Mouse (Mus musculus): ENCODE results near the gene Olfr683.
"Not testable (repeated sequence)": the region's sequence is repeated elsewhere in the genome, so short reads cannot be mapped to it uniquely, and the experiment has no call there.

Olfr683 gene

DNA sequence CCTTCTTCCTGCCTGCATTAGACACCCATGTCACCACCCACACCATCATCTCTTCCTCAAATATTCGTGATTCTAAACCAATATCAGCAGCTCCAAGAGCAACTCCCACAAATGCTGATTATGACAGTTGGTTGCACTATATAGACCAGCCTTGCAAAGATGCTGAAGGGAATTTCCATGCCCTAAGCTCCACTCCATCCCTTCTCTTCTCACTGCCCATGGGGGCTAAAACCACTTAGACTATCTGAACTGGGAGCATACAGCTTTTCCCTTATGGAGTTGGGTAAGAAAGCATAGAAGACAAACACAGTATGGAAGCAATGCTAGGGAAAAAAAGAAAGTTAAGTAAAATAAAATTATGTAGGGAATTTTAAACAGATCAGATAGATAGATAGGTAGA is at the start of gene Olfr683:
Gene Olfr683, minus strand, starts transcription at position 101 of the 400 bp plus-strand sequence.
- DNase-seq, result no peak

DNA sequence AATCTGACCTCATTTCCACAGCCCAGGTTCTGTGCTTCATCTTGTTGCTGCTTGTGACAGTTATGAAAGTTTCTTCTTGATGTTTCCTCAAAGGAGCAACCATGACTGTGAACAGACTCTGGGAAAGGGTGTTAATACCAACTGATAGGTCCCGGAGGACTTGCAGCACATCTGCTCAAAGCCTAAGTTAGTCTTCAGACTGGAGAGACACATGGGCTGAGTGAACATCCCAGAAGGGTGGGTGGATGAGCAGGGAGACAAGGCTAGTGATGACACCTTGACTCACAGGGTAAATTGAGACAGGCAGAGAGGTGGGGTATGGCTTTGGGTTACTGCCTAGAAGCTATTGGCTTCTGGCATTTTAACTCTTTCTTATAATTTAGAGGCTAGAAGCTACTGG is 39.1 kb upstream of the Olfr683 start, which contains the start of gene Olfr685:
Gene Olfr685, minus strand, starts transcription at position 101 of the 400 bp plus-strand sequence.
- no peak for DNase-seq

DNA sequence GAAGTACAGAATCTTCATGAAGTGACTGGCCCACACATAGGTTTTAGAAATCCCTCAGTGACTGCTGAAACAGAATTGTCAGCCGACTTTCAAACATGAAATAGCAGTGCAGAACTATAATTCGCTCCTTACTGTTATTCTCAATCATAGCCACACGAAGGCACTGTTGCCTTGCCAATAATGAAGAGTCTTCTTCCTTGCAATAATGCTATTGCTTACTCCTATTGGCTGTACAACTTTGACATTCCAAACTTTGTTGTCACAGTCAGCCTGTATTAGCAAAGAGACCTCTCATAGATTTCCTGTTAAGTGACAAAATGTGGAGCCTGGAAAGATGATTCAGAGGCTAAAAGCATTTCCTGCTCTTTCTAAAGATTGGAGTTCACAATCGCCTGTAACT is 24.0 kb upstream of the Olfr683 start:
- DNase-seq, result no peak

DNA sequence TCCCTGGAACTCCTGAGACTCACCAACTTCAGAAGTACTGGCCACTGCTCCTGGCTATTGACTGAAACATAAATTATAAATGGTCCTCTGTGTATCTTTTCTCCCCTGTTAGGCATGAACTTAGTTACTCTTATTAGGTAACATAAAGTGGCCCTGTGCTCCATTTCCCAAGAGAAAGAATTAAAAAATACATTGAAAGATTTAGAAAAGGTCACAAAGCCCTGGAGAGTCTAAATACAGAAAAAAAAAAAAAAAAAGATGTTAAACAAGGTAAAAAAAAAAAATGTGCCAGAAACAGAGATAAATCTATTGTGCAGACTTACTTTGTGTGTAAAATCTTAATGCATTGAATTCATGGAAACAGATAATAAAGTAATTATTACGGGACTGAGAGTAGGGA is 16.7 kb upstream of the Olfr683 start, which contains the start of gene Olfr684:
Gene Olfr684, minus strand, starts transcription at position 101 of the 400 bp plus-strand sequence.
- DNase-seq, result no peak

DNA sequence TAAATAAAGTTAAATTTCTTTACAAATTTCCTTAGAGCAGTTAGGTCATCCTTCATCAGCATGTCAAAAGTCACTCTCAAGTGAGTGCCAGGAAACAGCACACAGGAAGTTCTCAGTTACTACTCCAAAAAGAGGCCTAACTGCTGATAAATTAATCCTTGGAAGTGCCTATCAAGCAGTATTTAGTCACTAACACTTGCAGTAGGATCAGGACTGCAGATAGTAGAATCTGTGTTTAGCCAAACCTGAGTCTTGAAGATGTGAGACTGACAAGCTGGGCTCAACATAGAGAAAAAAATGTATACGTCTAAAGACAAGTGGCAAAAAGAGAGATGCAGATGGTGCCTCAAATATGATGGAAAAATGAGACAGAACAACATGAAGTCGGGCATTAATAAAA is 5.5 kb downstream of the Olfr683 start:
- DNase-seq, result no peak

DNA sequence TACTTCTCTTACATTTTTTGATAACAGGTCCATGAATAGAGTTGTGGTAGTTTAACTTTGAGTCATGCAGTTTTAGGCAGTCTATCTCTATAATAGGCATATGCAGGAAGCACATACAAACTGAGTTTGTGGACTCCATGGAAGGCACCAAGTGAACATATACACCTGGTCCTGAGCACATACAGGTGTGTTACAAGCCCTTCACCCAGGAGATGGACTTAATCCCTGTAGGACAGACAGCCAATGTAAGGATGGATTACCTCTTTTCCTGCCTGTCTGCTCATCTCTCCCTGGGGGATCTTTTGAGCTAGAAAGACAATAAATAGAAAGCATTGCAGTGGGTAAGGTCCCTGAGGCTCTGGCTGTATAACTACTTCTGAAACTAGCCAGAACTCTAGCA is 30.3 kb downstream of the Olfr683 start, which contains the start of gene Olfr681:
Gene Olfr681, plus strand, starts transcription at position 301 of the 400 bp plus-strand sequence.
- no peak for DNase-seq

DNA sequence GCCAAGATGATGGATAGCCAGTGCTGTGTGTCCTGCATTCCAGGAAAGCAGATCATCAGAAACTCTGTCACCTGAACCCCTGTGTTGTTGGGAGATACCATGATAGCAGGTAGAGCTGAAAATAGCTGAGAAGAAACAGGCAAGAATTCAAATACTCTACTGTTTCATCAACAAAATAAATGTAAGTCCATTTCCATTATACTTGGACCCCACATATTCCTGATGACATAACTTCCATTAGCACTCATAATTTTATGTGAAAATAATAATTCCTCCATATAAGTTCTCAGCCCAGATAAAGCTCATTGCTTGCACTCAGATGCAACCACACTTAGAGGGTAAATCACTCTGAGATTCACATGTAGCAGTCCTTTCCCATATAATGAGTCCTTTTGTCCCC is 54.1 kb downstream of the Olfr683 start, which contains the start of gene Olfr680-ps1:
Gene Olfr680-ps1, minus strand, starts transcription at position 101 of the 400 bp plus-strand sequence.
- DNase-seq, result not testable (repeated sequence)
